Mouse (Mus musculus): Measurements from ENCODE around the gene Spock1.

- TF ChIP-seq CTCF (IDR thresholded peaks at IDR 0.05; ENCODE audit: control insufficient read depth, insufficient read depth, insufficient read length) = no peak
- no peak for TF ChIP-seq CEBPB (IDR thresholded peaks at IDR 0.05; ENCODE audit: low read depth)
- TF ChIP-seq MAX (IDR thresholded peaks at IDR 0.05) = no peak
- no peak for TF ChIP-seq FOSL1 (IDR thresholded peaks at IDR 0.05; ENCODE audit: insufficient read depth, low read length, poor library complexity, severe bottlenecking)
These were observed 303.7 kb downstream of the Spock1 start for GRCm38 (mm10) chr13:57604437-57604836.
